Mouse (Mus musculus) left cerebral cortex, postnatal 36 days (tissue): Measurements from ENCODE around the gene Nr1h4. TPM values are rescaled to one million over a fixed set of nuclear protein-coding genes. Genes with fewer than 3 reads are reported as not detected.
"Not testable (repeated sequence)": the region's sequence is repeated elsewhere in the genome, so short reads cannot be mapped to it uniquely, and the experiment has no call there.

Source experiments
- DNase-seq, 2 experiments: peaks; one replicate each; pipeline ENCODE4 v3.0.0; 2021 to 2022; ENCODE audit warnings: low spot score in 2 of 2, mixed read lengths in 1 of 2
- intact Hi-C: fragments of 180-260 bp; cut with DNase I; formaldehyde crosslinking; loops from one replicate; pipeline ENCODE4 v1.15.1; 2025
- total RNA-seq, 2 experiments: library from RNA; stranded (reverse); gene quantifications; 2 replicates each; pipeline ENCODE4 v1.2.3; 2021

Gene Nr1h4
- not detected for total RNA-seq

- no peak for DNase-seq
- intact Hi-C loops, result no loop called here
Observed at GRCm38 (mm10) chr10:89532929-89533727, at the start of gene Nr1h4. Gene Nr1h4 (minus strand): TSS chr10:89533585.

GRCm38 (mm10) chr10:89578801-89579200 lies 45.4 kb upstream of the Nr1h4 start:
- intact Hi-C loops, result no loop called here
- DNase-seq, result no peak

- no peak for DNase-seq
- intact Hi-C loops, result no loop called here
Observed at GRCm38 (mm10) chr10:89577666-89578065, 44.3 kb upstream of the Nr1h4 start.

- intact Hi-C loops, result no loop called here
- no peak for DNase-seq
Observed at GRCm38 (mm10) chr10:89573421-89573820, 40.0 kb upstream of the Nr1h4 start.

GRCm38 (mm10) chr10:89572946-89573345 lies 39.6 kb upstream of the Nr1h4 start:
- intact Hi-C loops, result no loop called here
- no peak for DNase-seq

GRCm38 (mm10) chr10:89567391-89567790 lies 34.0 kb upstream of the Nr1h4 start:
- intact Hi-C loops, result no loop called here
- DNase-seq, result no peak

- no peak for DNase-seq
- intact Hi-C loops, result no loop called here
Observed at GRCm38 (mm10) chr10:89565301-89566022, 32.1 kb upstream of the Nr1h4 start.

- DNase-seq, result no peak
- intact Hi-C loops, result no loop called here
Observed at GRCm38 (mm10) chr10:89562113-89562512, 28.7 kb upstream of the Nr1h4 start.

GRCm38 (mm10) chr10:89559351-89559750 lies 26.0 kb upstream of the Nr1h4 start:
- DNase-seq, result no peak
- intact Hi-C loops, result no loop called here

- DNase-seq, intact Hi-C loops: not testable (repeated sequence)
Observed at GRCm38 (mm10) chr10:89554885-89555284, 21.5 kb upstream of the Nr1h4 start.

- peak in 1 of 2 experiments; percentile 7 for DNase-seq
Observed at GRCm38 (mm10) chr10:89553855-89554254, 20.5 kb upstream of the Nr1h4 start.

GRCm38 (mm10) chr10:89553015-89553414 lies 19.6 kb upstream of the Nr1h4 start:
- no peak for DNase-seq
- intact Hi-C loops, result no loop called here

More at GRCm38 (mm10) chr10:89553855-89554254, 20.5 kb upstream of the Nr1h4 start:
- intact Hi-C loops, result not testable (repeated sequence)

- intact Hi-C loops, result no loop called here
- no peak for DNase-seq
Observed at GRCm38 (mm10) chr10:89551657-89552056, 18.3 kb upstream of the Nr1h4 start.

GRCm38 (mm10) chr10:89548028-89548427 lies 14.6 kb upstream of the Nr1h4 start:
- no peak for DNase-seq
- intact Hi-C loops, result no loop called here

GRCm38 (mm10) chr10:89546989-89547388 lies 13.6 kb upstream of the Nr1h4 start:
- DNase-seq, result no peak
- intact Hi-C loops, result no loop called here

- intact Hi-C loops, result no loop called here
Observed at GRCm38 (mm10) chr10:89543867-89544266, 10.5 kb upstream of the Nr1h4 start.

GRCm38 (mm10) chr10:89542321-89542720 lies 8.9 kb upstream of the Nr1h4 start:
- intact Hi-C loops, result no loop called here
- DNase-seq, result no peak

More at GRCm38 (mm10) chr10:89543867-89544266, 10.5 kb upstream of the Nr1h4 start:
- DNase-seq, result no peak

GRCm38 (mm10) chr10:89532451-89532850 lies 934 bp downstream of the Nr1h4 start:
- no peak for DNase-seq
- intact Hi-C loops, result no loop called here

- DNase-seq, result no peak
- intact Hi-C loops, result no loop called here
Observed at GRCm38 (mm10) chr10:89531976-89532375, 1.4 kb downstream of the Nr1h4 start.

- DNase-seq, result no peak
- intact Hi-C loops, result no loop called here
Observed at GRCm38 (mm10) chr10:89531194-89531634, 2.2 kb downstream of the Nr1h4 start.

- intact Hi-C loops, result no loop called here
- DNase-seq, result no peak
Observed at GRCm38 (mm10) chr10:89527054-89527453, 6.3 kb downstream of the Nr1h4 start.
